Mouse (Mus musculus): ENCODE measurements around the gene Mob3a.

DNA sequence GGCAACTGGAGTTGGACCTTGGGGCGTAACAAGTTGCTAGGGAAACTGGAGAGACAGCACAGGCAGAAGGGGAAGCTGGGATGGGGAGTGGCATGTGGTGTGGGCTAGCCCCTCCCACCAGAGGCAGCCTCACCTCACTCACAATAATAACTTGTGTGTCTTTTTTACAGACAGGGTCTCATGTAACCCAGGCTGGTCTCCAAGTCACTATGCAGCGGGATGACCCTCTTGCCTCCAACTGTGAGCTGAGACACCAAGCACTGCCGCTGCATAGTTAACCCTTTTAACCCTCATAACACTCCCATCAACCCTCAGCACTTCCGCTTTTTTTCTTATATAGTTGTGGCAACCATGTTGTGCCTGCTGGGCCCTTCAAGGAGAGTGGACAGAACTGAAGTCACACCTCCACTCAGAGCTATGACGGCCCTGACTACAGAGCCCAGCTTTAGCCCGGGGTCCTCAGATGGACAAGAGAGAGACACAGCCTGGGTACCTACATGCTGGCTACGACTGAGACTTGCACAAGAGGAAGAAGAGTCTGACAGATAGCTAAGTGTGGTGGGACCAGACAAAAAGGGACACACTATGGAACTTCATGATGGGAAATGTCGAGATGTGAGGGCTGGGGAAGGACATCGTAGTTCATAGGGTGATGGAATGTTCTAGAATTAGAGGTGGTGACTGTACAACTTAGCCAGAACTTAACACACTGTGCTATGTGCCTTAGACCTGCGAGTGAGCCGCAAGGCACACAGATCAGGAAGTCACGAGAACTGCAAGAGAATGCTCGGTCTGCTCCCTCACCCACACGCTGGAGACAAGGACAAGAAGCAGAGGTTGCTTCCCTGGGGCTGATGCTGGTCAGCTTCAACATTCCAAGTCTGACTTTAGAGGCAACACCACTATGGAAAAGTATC is 9.3 kb downstream of the Mob3a start:
- TF ChIP-seq HCFC1 (IDR thresholded peaks at IDR 0.05; ENCODE audit: borderline replicate concordance, insufficient read depth, low read length) = no peak
- no peak for TF ChIP-seq ZC3H11A (IDR thresholded peaks at IDR 0.05; ENCODE audit: borderline replicate concordance, low read depth, low read length)
- no peak for TF ChIP-seq MAFK (IDR thresholded peaks at IDR 0.05; ENCODE audit: insufficient read depth, low read depth, low read length)
- TF ChIP-seq CHD2 (IDR thresholded peaks at IDR 0.05; ENCODE audit: low read depth, low read length) = no peak
- TF ChIP-seq ZNF384 (IDR thresholded peaks at IDR 0.05; ENCODE audit: low read depth, low read length) = no peak

All from ES-E14 (cell line).